Mouse (Mus musculus) ES-Bruce4 (cell line): ENCODE results near the gene Trmt2b.

Source experiments
- CTCF ChIP-seq: IDR thresholded peaks from one replicate; pipeline ENCODE4 v1.8.1; 2011; ENCODE audit warnings: low read depth, low read length
- EP300 ChIP-seq: IDR thresholded peaks from 2 replicates; pipeline ENCODE4 v1.6.1; 2011; ENCODE audit warnings: low read depth, low read length; ENCODE audit not compliant: insufficient read depth
- POLR2A ChIP-seq: IDR thresholded peaks from one replicate; pipeline ENCODE4 v1.8.1; 2011; ENCODE audit warnings: low read length; ENCODE audit not compliant: insufficient read depth

GRCm38 (mm10) chrX:134276275-134277160 lies at the start of gene Trmt2b:
- TF ChIP-seq CTCF (no peak), POLR2A (no peak), EP300 (no peak)
